Mouse (Mus musculus) lung, postnatal 0 days (tissue): Measurements from ENCODE around the gene A830018L16Rik. TPM values are rescaled to one million over a fixed set of nuclear protein-coding genes. Genes with fewer than 3 reads are reported as not detected.

Experiments
- ATAC-seq: fragments of 200-750 bp; cut with Nextera tagmentation; 2 replicates; pipeline ENCODE4 v1.8.0; 2017; ENCODE audit warnings: moderate library complexity
- DNase-seq: peaks from one replicate; pipeline ENCODE4 v3.0.0-alpha.2; 2016; ENCODE audit warnings: low spot score
- H3K27ac ChIP-seq: fragments of 300-500 bp; sonication (generic); 2 replicates; pipeline ENCODE4 v1.5.1; 2014; ENCODE audit warnings: antibody characterized with exemption, mild to moderate bottlenecking, low read length, mixed read lengths
- H3K27me3 ChIP-seq: fragments of 300-500 bp; sonication (generic); replicated peaks from 2 replicates; pipeline ENCODE4 v1.6.1; 2014; ENCODE audit warnings: low read length, mixed read lengths; ENCODE audit not compliant: insufficient read depth
- H3K36me3 ChIP-seq: fragments of 300-500 bp; sonication (generic); 2 replicates; pipeline ENCODE4 v1.6.1; 2014; ENCODE audit warnings: low read length, mixed read lengths; ENCODE audit not compliant: insufficient read depth
- H3K4me1 ChIP-seq: fragments of 300-500 bp; sonication (generic); 2 replicates; pipeline ENCODE4 v1.6.1; 2014; ENCODE audit warnings: antibody characterized with exemption, low read depth, low read length, mixed read lengths; ENCODE audit not compliant: insufficient read depth
- H3K4me2 ChIP-seq: fragments of 300-500 bp; sonication (generic); replicated peaks from 2 replicates; pipeline ENCODE4 v1.6.1; 2014; ENCODE audit warnings: low read depth, mild to moderate bottlenecking, low read length, moderate library complexity, mixed read lengths
- H3K4me3 ChIP-seq: fragments of 300-500 bp; sonication (generic); 2 replicates; pipeline ENCODE4 v1.5.1; 2014; ENCODE audit warnings: low read depth, low read length
- H3K9ac ChIP-seq: fragments of 300-500 bp; sonication (generic); replicated peaks from 2 replicates; pipeline ENCODE4 v1.6.1; 2014; ENCODE audit warnings: low read depth, mild to moderate bottlenecking
- H3K9me3 ChIP-seq: fragments of 300-500 bp; sonication (generic); 2 replicates; pipeline ENCODE4 v1.6.1; 2016; ENCODE audit warnings: low read length, mixed read lengths
- CTCF ChIP-seq: IDR thresholded peaks from 2 replicates; pipeline ENCODE4 v1.5.1; 2016; ENCODE audit warnings: antibody characterized with exemption, mild to moderate bottlenecking
- EP300 ChIP-seq: IDR thresholded peaks from 2 replicates; pipeline ENCODE4 v1.6.1; 2016; ENCODE audit warnings: antibody characterized with exemption, mild to moderate bottlenecking, control low read depth
- WGBS: fragments of 180-500 bp; shearing (Covaris S2); extraction: QIAGEN DNeasy Blood & Tissue Kit; methylation state at CpG from one replicate; pipeline ENCODE4 v1.1.7; 2014; 5-methylcytosine and 5-hydroxymethylcytosine counted together
- polyA plus RNA-seq: library from polyadenylated mRNA; unstranded; fragments of >200 nt; fragmentation: Nextera tagmentation; extraction: Ambion mirVana; gene quantifications from 2 replicates; pipeline ENCODE4 v1.2.1, GENCODE M21; 2015

A830018L16Rik gene
- polyA plus RNA-seq, 1 experiment from 2014 or later, result 0.88 TPM

DNA sequence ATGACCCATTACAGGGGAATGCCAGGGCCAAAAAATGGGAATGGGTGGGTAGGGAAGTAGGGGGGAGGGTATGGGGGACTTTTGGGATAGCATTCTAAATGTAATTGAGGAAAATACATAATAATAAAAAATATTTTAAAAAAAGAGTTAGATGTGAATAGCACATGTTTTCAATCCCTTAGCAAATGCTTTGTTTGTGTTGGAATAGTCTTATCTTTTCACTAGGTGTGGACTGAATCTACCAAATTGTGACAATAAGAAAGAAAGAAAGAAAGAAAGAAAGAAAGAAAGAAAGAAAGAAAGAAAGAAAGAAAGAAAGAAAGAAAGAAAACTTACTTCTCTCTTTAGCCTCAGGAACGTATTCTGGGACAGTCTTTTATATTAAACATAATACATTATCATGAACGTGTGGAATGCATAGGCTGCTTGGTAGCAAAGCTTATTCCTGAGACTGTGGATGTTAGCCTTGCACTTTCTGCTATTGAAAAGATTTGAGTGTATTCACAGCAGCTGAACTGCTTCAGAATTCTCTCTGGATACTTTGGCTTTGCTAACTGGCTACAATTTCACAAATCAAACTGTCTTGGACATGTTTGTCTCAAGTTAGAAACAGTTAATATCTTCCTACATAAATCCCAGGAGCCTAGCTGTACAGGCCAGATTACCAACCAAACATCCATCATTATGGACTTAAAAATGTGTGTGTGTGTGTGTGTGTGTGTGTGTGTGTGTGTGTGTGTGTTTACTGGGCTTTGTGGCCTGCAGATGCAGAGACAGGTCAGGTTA, 545.7 kb downstream of the A830018L16Rik start:
- Histone ChIP-seq H3K27ac (no peak overlapping the region), H3K4me3 (no peak overlapping the region), H3K27me3 (no peaks in the 10 kb centered on the region), H3K9me3 (no peaks in the 10 kb centered on the region), H3K4me1 (no peaks in the 10 kb centered on the region), H3K4me2 (no peak overlapping the region), H3K9ac (no peak overlapping the region), H3K36me3 (no peaks in the 10 kb centered on the region)
- ATAC-seq (peak; percentile 56), DNase-seq (peak; percentile 59)
- WGBS, result 36% methylated on average over 2 of the region's 2 CpGs
- TF ChIP-seq EP300, result no peak
- no peak for TF ChIP-seq CTCF

DNA sequence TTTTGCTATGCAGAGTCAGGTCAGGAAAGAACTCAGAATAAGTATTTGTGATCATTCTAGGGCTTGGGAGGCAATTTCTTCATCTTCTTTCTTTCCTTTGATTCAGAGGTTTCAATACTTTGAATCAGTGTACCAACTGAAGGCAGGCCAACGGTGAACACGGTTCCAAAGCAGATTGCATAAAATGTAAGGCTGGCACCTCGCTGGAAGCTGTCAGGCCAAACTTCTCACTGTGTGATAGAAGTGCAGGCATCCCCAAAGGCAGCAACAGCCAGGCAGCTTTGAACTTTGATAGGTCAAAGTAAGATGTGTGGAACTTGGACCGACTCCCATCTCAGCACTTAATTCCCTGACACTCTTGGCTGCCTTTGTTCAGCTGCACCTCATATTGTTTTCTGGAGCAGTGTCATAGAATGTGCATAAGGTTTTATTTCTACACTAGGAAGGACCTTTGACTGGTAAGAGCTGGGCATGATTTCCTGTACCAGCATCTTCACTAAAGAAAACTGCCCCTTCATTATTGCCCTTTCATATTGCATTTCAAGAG, 568.8 kb downstream of the A830018L16Rik start:
- no peak overlapping the region for H3K4me3 ChIP-seq
- peak; percentile 25 for DNase-seq
- no peak overlapping the region for H3K4me2 ChIP-seq
- H3K9ac ChIP-seq, result no peak overlapping the region
- TF ChIP-seq EP300 (no peak), CTCF (no peak)
- no peaks in the 10 kb centered on the region for H3K27me3 ChIP-seq
- no peak overlapping the region for H3K27ac ChIP-seq
- 35% methylated on average over 4 of the region's 4 CpGs for WGBS
- H3K9me3 ChIP-seq, result no peaks in the 10 kb centered on the region
- no peak for ATAC-seq
- no peaks in the 10 kb centered on the region for H3K4me1 ChIP-seq
- no peaks in the 10 kb centered on the region for H3K36me3 ChIP-seq

DNA sequence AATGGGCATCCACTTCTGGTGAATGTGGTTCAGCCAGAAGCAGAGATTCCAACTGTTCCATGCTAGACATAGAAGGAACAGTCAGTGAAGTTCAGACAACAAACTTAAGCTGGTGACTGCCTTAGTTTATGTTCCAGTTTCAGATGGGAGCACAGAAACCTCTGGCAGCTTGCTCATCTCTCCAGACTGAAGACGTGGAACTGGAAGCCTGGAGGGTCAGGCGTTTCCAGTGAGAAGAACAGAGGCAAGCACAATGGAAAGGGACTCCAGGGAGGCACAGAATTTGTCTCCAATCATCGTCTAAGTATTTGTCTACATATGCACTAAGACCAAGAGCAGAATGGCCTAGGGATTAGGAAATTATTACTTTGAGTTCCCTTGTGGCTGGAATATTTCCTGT, 576.1 kb downstream of the A830018L16Rik start:
- no peaks in the 10 kb centered on the region for H3K36me3 ChIP-seq
- no peak overlapping the region for H3K4me2 ChIP-seq
- WGBS, result 64% methylated on average over 3 of the region's 3 CpGs
- no peak for DNase-seq
- ATAC-seq, result no peak
- H3K9me3 ChIP-seq, result no peaks in the 10 kb centered on the region
- no peaks in the 10 kb centered on the region for H3K27me3 ChIP-seq
- H3K4me1 ChIP-seq, result no peaks in the 10 kb centered on the region
- TF ChIP-seq EP300, result no peak
- no peak overlapping the region for H3K27ac ChIP-seq
- H3K4me3 ChIP-seq, result no peak overlapping the region
- no peak overlapping the region for H3K9ac ChIP-seq

DNA sequence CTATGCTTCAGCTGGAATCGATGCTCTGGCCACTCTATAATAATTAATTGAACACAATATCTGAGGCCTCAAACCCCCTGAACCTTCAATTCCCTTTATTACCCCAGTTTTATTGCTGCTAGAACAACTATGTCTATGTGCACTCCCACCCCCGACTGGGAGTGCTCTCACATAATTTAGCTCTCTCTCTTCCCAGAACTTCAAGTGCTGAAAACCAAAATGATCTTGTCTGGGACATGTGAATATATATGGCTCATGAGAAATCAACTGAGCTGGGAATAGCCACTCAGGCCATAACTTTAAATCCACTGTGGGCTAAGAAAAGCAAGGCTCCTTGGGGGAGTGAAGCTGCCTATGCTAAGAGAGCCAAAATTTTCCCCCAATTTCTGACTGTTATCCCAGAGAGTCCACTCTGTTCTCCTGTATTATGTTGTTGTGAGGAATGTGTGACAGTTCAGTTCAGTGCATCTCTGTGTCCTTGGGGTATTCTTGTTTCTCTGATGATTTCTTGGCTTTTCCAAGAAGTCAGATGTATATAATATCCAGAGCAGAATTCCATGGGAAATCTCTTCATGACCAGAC, 582.5 kb downstream of the A830018L16Rik start:
- 57% methylated on average over 2 of the region's 2 CpGs for WGBS
- Histone ChIP-seq H3K4me3 (no peak overlapping the region), H3K36me3 (no peaks in the 10 kb centered on the region), H3K27ac (no peak overlapping the region), H3K27me3 (no peaks in the 10 kb centered on the region), H3K9ac (no peak overlapping the region), H3K9me3 (no peaks in the 10 kb centered on the region), H3K4me2 (no peak overlapping the region), H3K4me1 (no peaks in the 10 kb centered on the region)
- DNase-seq (no peak), ATAC-seq (no peak)
- TF ChIP-seq EP300 (no peak), CTCF (no peak)

DNA sequence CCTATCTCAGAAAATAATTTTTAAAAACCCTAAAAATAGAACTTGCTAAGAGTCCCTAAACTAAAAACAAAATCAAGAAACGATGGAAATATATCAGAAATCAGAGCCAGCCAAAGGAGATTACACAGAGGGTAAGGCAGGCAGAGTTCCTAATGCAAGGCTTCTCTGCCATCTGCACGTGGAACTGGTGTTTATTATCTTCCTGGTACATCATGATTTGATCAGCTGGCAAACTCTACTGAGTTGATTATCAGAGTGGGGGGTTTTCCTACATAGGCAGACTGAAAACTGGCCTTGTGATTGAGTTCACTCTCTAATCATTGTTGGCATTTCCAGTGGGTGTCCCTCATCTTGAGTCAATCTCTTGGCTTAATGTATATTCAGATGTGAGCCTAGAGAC, 583.7 kb downstream of the A830018L16Rik start:
- DNase-seq, result no peak
- no peak for ATAC-seq
- no peak for TF ChIP-seq EP300
- no peak for TF ChIP-seq CTCF
- H3K9ac ChIP-seq, result no peak overlapping the region
- H3K27ac ChIP-seq, result no peak overlapping the region
- H3K4me3 ChIP-seq, result no peak overlapping the region
- no peaks in the 10 kb centered on the region for H3K4me1 ChIP-seq
- no peaks in the 10 kb centered on the region for H3K36me3 ChIP-seq
- 53% methylated on average over 2 of the region's 2 CpGs for WGBS
- H3K27me3 ChIP-seq, result no peaks in the 10 kb centered on the region
- no peaks in the 10 kb centered on the region for H3K9me3 ChIP-seq
- no peak overlapping the region for H3K4me2 ChIP-seq

DNA sequence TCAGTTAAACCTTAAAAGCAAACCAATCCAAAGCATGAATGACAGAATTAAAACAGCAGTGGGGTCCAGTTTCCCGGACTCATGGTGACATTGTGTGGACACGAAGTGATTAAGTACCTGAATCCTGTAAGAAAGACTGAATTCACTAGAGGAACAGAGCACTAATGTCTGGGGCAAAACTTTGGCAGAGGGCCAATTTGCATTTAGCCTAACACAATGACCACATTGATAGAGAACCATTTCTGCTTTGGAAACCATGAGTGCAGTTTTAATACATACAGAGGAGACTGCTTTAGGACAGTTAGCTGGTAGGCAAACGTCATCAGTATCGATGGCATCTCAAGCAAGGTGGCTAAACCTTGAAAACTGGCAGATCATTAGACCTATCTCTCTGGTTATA, 586.7 kb downstream of the A830018L16Rik start:
- H3K4me1 ChIP-seq, result no peaks in the 10 kb centered on the region
- DNase-seq, result no peak
- H3K27ac ChIP-seq, result no peak overlapping the region
- no peak overlapping the region for H3K4me2 ChIP-seq
- H3K36me3 ChIP-seq, result no peaks in the 10 kb centered on the region
- no peaks in the 10 kb centered on the region for H3K9me3 ChIP-seq
- H3K4me3 ChIP-seq, result no peak overlapping the region
- WGBS, result 36% methylated on average over 4 of the region's 4 CpGs
- H3K9ac ChIP-seq, result no peak overlapping the region
- TF ChIP-seq CTCF, result no peak
- TF ChIP-seq EP300, result no peak
- H3K27me3 ChIP-seq, result no peaks in the 10 kb centered on the region
- no peak for ATAC-seq
